Mouse (Mus musculus) CH12.LX (cell line): ENCODE measurements around the gene Abca4. TPM values are rescaled to one million over a fixed set of nuclear protein-coding genes. Genes with fewer than 3 reads are reported as not detected.

Source experiments
- DNase-seq: peaks from one replicate; pipeline ENCODE4 v3.0.0-alpha.2; 2013; ENCODE audit errors: extremely low read depth
- H3K27ac ChIP-seq: 2 replicates; pipeline ENCODE4 v1.5.1; 2012; ENCODE audit warnings: low read depth, mild to moderate bottlenecking, control low read depth, moderate library complexity; ENCODE audit not compliant: insufficient read depth
- H3K27me3 ChIP-seq: replicated peaks from 2 replicates; pipeline ENCODE3; 2012; ENCODE audit warnings: inconsistent platforms
- H3K36me3 ChIP-seq, 2 experiments: replicated peaks in 1 of 2; 2 replicates each; pipeline versions ENCODE3 to v1.6.1; 2012; ENCODE audit warnings: inconsistent platforms in 1 of 2, low read length in 1 of 2, mild to moderate bottlenecking in 1 of 2, mixed read lengths in 1 of 2, moderate library complexity in 1 of 2; ENCODE audit not compliant: control insufficient read depth in 1 of 2, insufficient read depth in 1 of 2
- H3K4me1 ChIP-seq, 2 experiments: 2 replicates each; pipeline ENCODE4 v1.6.1; 2012; ENCODE audit warnings: inconsistent platforms in 1 of 2, moderate library complexity in 1 of 2; ENCODE audit not compliant: insufficient read depth in 2 of 2, control insufficient read depth in 1 of 2
- H3K4me2 ChIP-seq: 2 replicates; pipeline ENCODE4 v1.6.1; 2012; ENCODE audit warnings: low read depth, mild to moderate bottlenecking, control low read depth; ENCODE audit not compliant: poor library complexity, insufficient read depth, severe bottlenecking
- H3K4me3 ChIP-seq, 3 experiments: fragments of 150-350 bp in 1 of 3; sonication (generic) in 1 of 3; replicated peaks in 1 of 3; 2 replicates each; pipeline versions ENCODE3 to v1.5.1; 2011 to 2012; ENCODE audit warnings: low read depth in 2 of 3, low read length in 2 of 3, mild to moderate bottlenecking in 2 of 3, moderate library complexity in 2 of 3, control low read depth in 1 of 3, improper control_type of control experiment in 1 of 3, inconsistent platforms in 1 of 3, mixed read lengths in 1 of 3; ENCODE audit not compliant: poor library complexity in 1 of 3
- H3K79me2 ChIP-seq: replicated peaks from 2 replicates; pipeline ENCODE4 v1.6.1; 2012; ENCODE audit warnings: mild to moderate bottlenecking, moderate library complexity; ENCODE audit not compliant: control insufficient read depth, poor library complexity, insufficient read depth, severe bottlenecking; ENCODE audit errors: extremely low read depth
- H3K9ac ChIP-seq: 2 replicates; pipeline ENCODE4 v1.6.1; 2012; ENCODE audit warnings: low read depth, mild to moderate bottlenecking, control low read depth, moderate library complexity; ENCODE audit not compliant: insufficient read depth
- H3K9me3 ChIP-seq: replicated peaks from 2 replicates; pipeline ENCODE3; 2012; ENCODE audit warnings: low read length, inconsistent platforms, mixed read lengths
- BHLHE40 ChIP-seq: IDR thresholded peaks from 2 replicates; pipeline ENCODE4 v1.6.1; 2011; ENCODE audit warnings: mild to moderate bottlenecking, low read depth, low read length, improper control_type of control experiment
- CHD2 ChIP-seq: IDR thresholded peaks from 2 replicates; pipeline ENCODE4 v1.6.1; 2011; ENCODE audit warnings: low read length, improper control_type of control experiment
- CTCF ChIP-seq, 2 experiments: IDR thresholded peaks in 1 of 2; conservative IDR thresholded peaks in 1 of 2; 2 replicates each; pipeline ENCODE4 v1.5.1; 2011 to 2012; ENCODE audit warnings: low read depth in 2 of 2, low read length in 2 of 2, improper control_type of control experiment in 1 of 2, inconsistent platforms in 1 of 2, mild to moderate bottlenecking in 1 of 2, moderate library complexity in 1 of 2
- E2F4 ChIP-seq: IDR thresholded peaks from 2 replicates; pipeline ENCODE4 v1.6.1; 2011; ENCODE audit warnings: low read depth, low read length, improper control_type of control experiment; ENCODE audit not compliant: insufficient replicate concordance
- ETS1 ChIP-seq: conservative IDR thresholded peaks from 2 replicates; pipeline ENCODE4 v1.6.1; 2012; ENCODE audit warnings: low read depth, mild to moderate bottlenecking, inconsistent platforms, low read length, improper control_type of control experiment, moderate library complexity
- GABPA ChIP-seq: IDR thresholded peaks from 2 replicates; pipeline ENCODE4 v1.6.1; 2012; ENCODE audit warnings: low read depth, low read length, improper control_type of control experiment, inconsistent platforms; ENCODE audit not compliant: insufficient replicate concordance
- JUND ChIP-seq: conservative IDR thresholded peaks from 2 replicates; pipeline ENCODE4 v1.6.1; 2011; ENCODE audit warnings: low read depth, low read length, improper control_type of control experiment
- MAFK ChIP-seq: IDR thresholded peaks from 2 replicates; pipeline ENCODE4 v1.6.1; 2011; ENCODE audit warnings: low read length, improper control_type of control experiment; ENCODE audit not compliant: insufficient replicate concordance
- MAX ChIP-seq: IDR thresholded peaks from 2 replicates; pipeline ENCODE4 v1.6.1; 2011; ENCODE audit warnings: low read length, improper control_type of control experiment
- MEF2A ChIP-seq: IDR thresholded peaks from 2 replicates; pipeline ENCODE4 v1.6.1; 2014; ENCODE audit warnings: low read depth, mild to moderate bottlenecking, inconsistent platforms, low read length, improper control_type of control experiment, borderline replicate concordance
- MXI1 ChIP-seq: IDR thresholded peaks from 2 replicates; pipeline ENCODE4 v1.6.1; 2011; ENCODE audit warnings: mild to moderate bottlenecking, low read depth, low read length, improper control_type of control experiment
- NELFE ChIP-seq: IDR thresholded peaks from 2 replicates; pipeline ENCODE4 v1.6.1; 2011; ENCODE audit warnings: low read depth, low read length, improper control_type of control experiment
- NRF1 ChIP-seq: IDR thresholded peaks from 2 replicates; pipeline ENCODE4 v1.6.1; 2014; ENCODE audit warnings: low read depth, mild to moderate bottlenecking, inconsistent platforms, low read length, improper control_type of control experiment, moderate library complexity
- POLR2A ChIP-seq: IDR thresholded peaks from 2 replicates; pipeline ENCODE4 v1.6.1; 2011; ENCODE audit warnings: low read depth, mild to moderate bottlenecking, improper control_type of control experiment, low read length
- POLR2AphosphoS2 ChIP-seq: IDR thresholded peaks from 2 replicates; pipeline ENCODE4 v1.6.1; 2011; ENCODE audit warnings: low read depth, low read length, improper control_type of control experiment
- RAD21 ChIP-seq: IDR thresholded peaks from 2 replicates; pipeline ENCODE4 v1.6.1; 2011; ENCODE audit warnings: low read depth, mild to moderate bottlenecking, low read length, improper control_type of control experiment, moderate library complexity
- SIN3A ChIP-seq: IDR thresholded peaks from 2 replicates; pipeline ENCODE4 v1.6.1; 2012; ENCODE audit warnings: low read length, improper control_type of control experiment, inconsistent platforms
- USF1 ChIP-seq: IDR thresholded peaks from 2 replicates; pipeline ENCODE4 v1.6.1; 2014; ENCODE audit warnings: low read depth, mild to moderate bottlenecking, inconsistent platforms, low read length, improper control_type of control experiment
- USF2 ChIP-seq: conservative IDR thresholded peaks from 2 replicates; pipeline ENCODE4 v1.6.1; 2011; ENCODE audit warnings: low read depth, low read length, improper control_type of control experiment
- ZKSCAN1 ChIP-seq: IDR thresholded peaks from 2 replicates; pipeline ENCODE4 v1.6.1; 2012; ENCODE audit warnings: low read depth, inconsistent platforms, low read length, improper control_type of control experiment, borderline replicate concordance
- ZNF384 ChIP-seq: IDR thresholded peaks from 2 replicates; pipeline ENCODE4 v1.6.1; 2012; ENCODE audit warnings: low read depth, low read length, improper control_type of control experiment, inconsistent platforms
- dilution Hi-C: fragments of 300-500 bp; cut with MboI; formaldehyde crosslinking; loops from 2 replicates; pipeline ENCODE4 v1.14.3; 2020; ENCODE audit warnings: low sequenced_read_pairs; ENCODE audit not compliant: extremely low pct_unique_long_range_greater_than_20kb, extremely low pct_ligation_motif_present
- in situ Hi-C: fragments of 300-500 bp; cut with MboI; formaldehyde crosslinking; loops from 3 replicates; pipeline ENCODE4 v1.14.3; 2019; ENCODE audit warnings: low sequenced_read_pairs, low pct_ligation_motif_present, low pct_unique_long_range_greater_than_20kb, mixed read lengths
- polyA plus RNA-seq: library from polyadenylated mRNA; unstranded; fragments of >175 nt; gene quantifications from 2 replicates; pipeline ENCODE4 v1.2.1, GENCODE M21; 2012; ENCODE audit warnings: low read depth; ENCODE audit not compliant: insufficient read length
- total RNA-seq, 2 experiments: library from RNA; depleted of rRNA; stranded (reverse); fragments of 300-350 nt in 1 of 2; fragments of >200 nt in 1 of 2; gene quantifications; 2 replicates each; pipeline ENCODE4 v1.2.3; 2012 to 2014

The Abca4 gene
- total and polyA plus RNA-seq, 3 experiments: 0.34 to 0.57 (median 0.46) TPM

DNA sequence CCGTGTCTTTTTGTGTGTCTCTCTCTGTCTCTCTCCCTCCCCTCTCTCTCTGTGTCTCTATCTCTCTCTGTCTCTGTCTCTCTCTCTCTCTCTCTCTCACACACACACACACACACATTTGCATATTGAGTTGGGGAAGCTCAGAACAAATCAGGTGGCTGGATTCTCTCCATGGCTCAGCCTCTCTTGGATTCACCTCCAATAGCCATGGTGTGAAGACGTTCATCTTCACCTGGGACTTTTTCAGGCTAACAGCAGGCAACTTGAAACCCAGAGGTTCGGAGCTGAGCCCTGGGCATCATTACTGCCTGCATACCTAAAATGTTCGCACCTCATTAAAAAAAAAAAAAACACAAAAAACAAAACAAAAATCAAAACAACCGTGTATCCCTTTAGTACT, 29.4 kb downstream of the Abca4 start:
- Histone ChIP-seq H3K9me3 (no peaks in the 10 kb centered on the region), H3K4me2 (no peak overlapping the region), H3K79me2 (no peaks in the 10 kb centered on the region), H3K36me3 (no peaks in the 10 kb centered on the region), H3K9ac (no peak overlapping the region), H3K27ac (no peak overlapping the region), H3K27me3 (no peaks in the 10 kb centered on the region), H3K4me3 (no peak overlapping the region)
- in situ Hi-C loops: no loop called here
- TF ChIP-seq GABPA: no peak
- TF ChIP-seq RAD21: no peak
- TF ChIP-seq ZKSCAN1: no peak
- no peak for TF ChIP-seq CHD2
- no peak for TF ChIP-seq NRF1
- TF ChIP-seq CTCF (conservative IDR thresholded peaks at IDR 0.05 in 1 of 2, IDR thresholded peaks at IDR 0.05 in 1 of 2; ENCODE audit: low read depth in 2 of 2, low read length in 2 of 2): no peak
- no peak for TF ChIP-seq POLR2AphosphoS2
- no peak for TF ChIP-seq ETS1
- no peak for TF ChIP-seq MXI1
- TF ChIP-seq SIN3A: no peak
- no peak for TF ChIP-seq USF1
- TF ChIP-seq, all 38 proteins: peak for 0
- dilution Hi-C loops: no loop called here
- H3K4me1 ChIP-seq: peaks cover 7 to 15% of the 10 kb centered on the region in 2 experiments
- no peak for DNase-seq

DNA sequence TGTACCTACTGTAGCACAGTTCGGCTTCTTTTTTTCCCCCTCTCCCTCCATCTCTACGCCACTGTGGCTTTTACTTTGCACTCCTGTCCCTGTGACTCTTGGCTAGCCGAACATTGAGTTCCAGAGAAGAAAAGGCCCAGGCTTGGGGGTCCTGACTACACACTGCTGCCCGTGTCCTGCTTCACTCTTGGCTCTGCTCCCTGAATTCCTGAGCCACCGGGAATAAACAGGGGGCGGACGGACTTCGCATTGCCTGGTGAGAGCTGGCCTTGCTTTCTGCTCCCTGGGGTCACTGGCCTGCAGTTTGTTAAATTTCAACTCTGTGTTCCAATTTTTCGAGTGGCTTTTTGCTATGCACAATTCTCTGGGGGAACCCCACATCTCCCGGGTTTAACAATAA, 30.1 kb downstream of the Abca4 start:
- DNase-seq: no peak
- no peaks in the 10 kb centered on the region for H3K27me3 ChIP-seq
- dilution Hi-C loops (no loop called here), in situ Hi-C loops (no loop called here)
- H3K4me2 ChIP-seq: no peak overlapping the region
- no peak overlapping the region for H3K4me3 ChIP-seq
- TF ChIP-seq MEF2A: no peak
- no peak for TF ChIP-seq USF2
- no peak for TF ChIP-seq E2F4
- no peak for TF ChIP-seq RAD21
- no peak for TF ChIP-seq POLR2A
- no peak for TF ChIP-seq MAFK
- no peak for TF ChIP-seq MAX
- TF ChIP-seq BHLHE40: no peak
- TF ChIP-seq JUND: no peak
- no peak for TF ChIP-seq ZNF384
- no peak for TF ChIP-seq ZKSCAN1
- TF ChIP-seq MXI1: no peak
- TF ChIP-seq NRF1: no peak
- TF ChIP-seq NELFE: no peak
- no peak for TF ChIP-seq POLR2AphosphoS2
- no peak overlapping the region for H3K9ac ChIP-seq
- no peaks in the 10 kb centered on the region for H3K79me2 ChIP-seq
- peaks cover 7 to 15% of the 10 kb centered on the region in 2 experiments for H3K4me1 ChIP-seq
- no peaks in the 10 kb centered on the region for H3K36me3 ChIP-seq
- H3K27ac ChIP-seq: no peak overlapping the region
- no peaks in the 10 kb centered on the region for H3K9me3 ChIP-seq
